Mouse (Mus musculus): ENCODE data around the gene Npr1.
A peak's percentile ranks its signal among the peaks of the same experiment; 100 is the strongest.

Gene Npr1

GRCm38 (mm10) chr3:90437131-90437530 is 28.5 kb downstream of the Npr1 start:
- no peak for DNase-seq (ENCODE audit: low spot score)

GRCm38 (mm10) chr3:90434073-90434730 is 31.5 kb downstream of the Npr1 start:
- peak; percentile 41 for DNase-seq (ENCODE audit: low spot score)

- DNase-seq (ENCODE audit: low spot score), result peak; percentile 100
Observed at GRCm38 (mm10) chr3:90433381-90434020, 32.2 kb downstream of the Npr1 start, which contains the start of gene Ints3. Ints3 (minus strand) TSS chr3:90433622.

- DNase-seq (ENCODE audit: low spot score), result peak; percentile 70
Observed at GRCm38 (mm10) chr3:90432811-90433219, 32.9 kb downstream of the Npr1 start.

- DNase-seq (ENCODE audit: low spot score), result no peak
Observed at GRCm38 (mm10) chr3:90432348-90432747, 33.3 kb downstream of the Npr1 start.

- DNase-seq (ENCODE audit: low spot score), result no peak
Observed at GRCm38 (mm10) chr3:90429576-90429975, 36.1 kb downstream of the Npr1 start.

- DNase-seq (ENCODE audit: low spot score), result no peak
Observed at GRCm38 (mm10) chr3:90428186-90428585, 37.5 kb downstream of the Npr1 start.

GRCm38 (mm10) chr3:90427574-90427973 is 38.1 kb downstream of the Npr1 start:
- DNase-seq (ENCODE audit: low spot score), result no peak

GRCm38 (mm10) chr3:90425499-90425898 is 40.2 kb downstream of the Npr1 start:
- DNase-seq (ENCODE audit: low spot score), result peak; percentile 51

- no peak for DNase-seq (ENCODE audit: low spot score)
Observed at GRCm38 (mm10) chr3:90423549-90423948, 42.1 kb downstream of the Npr1 start.

GRCm38 (mm10) chr3:90420696-90421095 is 45.0 kb downstream of the Npr1 start:
- peak; percentile 73 for DNase-seq (ENCODE audit: low spot score)

GRCm38 (mm10) chr3:90413011-90413396 is 52.7 kb downstream of the Npr1 start:
- no peak for DNase-seq (ENCODE audit: low spot score)

- DNase-seq (ENCODE audit: low spot score), result peak; percentile 58
Observed at GRCm38 (mm10) chr3:90412312-90413010, 53.2 kb downstream of the Npr1 start.

GRCm38 (mm10) chr3:90408721-90409120 is 56.9 kb downstream of the Npr1 start:
- no peak for DNase-seq (ENCODE audit: low spot score)

GRCm38 (mm10) chr3:90406414-90406813 is 59.3 kb downstream of the Npr1 start:
- no peak for DNase-seq (ENCODE audit: low spot score)

GRCm38 (mm10) chr3:90404609-90405008 is 61.1 kb downstream of the Npr1 start:
- DNase-seq (ENCODE audit: low spot score), result no peak

- no peak for DNase-seq (ENCODE audit: low spot score)
Observed at GRCm38 (mm10) chr3:90404121-90404520, 61.5 kb downstream of the Npr1 start.

GRCm38 (mm10) chr3:90400993-90401392 is 64.7 kb downstream of the Npr1 start:
- DNase-seq (ENCODE audit: low spot score), result no peak
